Mouse (Mus musculus) olfactory bulb, adult 2 months (tissue): ENCODE data around the gene 1700001C02Rik. TPM values are rescaled to one million over a fixed set of nuclear protein-coding genes. Genes with fewer than 3 reads are reported as not detected.

ENCODE experiments used
- H3K27ac ChIP-seq: fragments of 200-500 bp; 2 replicates; pipeline ENCODE4 v1.5.1; 2012; ENCODE audit warnings: low read depth, low read length; ENCODE audit not compliant: insufficient read depth
- H3K4me1 ChIP-seq: fragments of 200-500 bp; 2 replicates; pipeline ENCODE4 v1.6.1; 2012; ENCODE audit warnings: low read length; ENCODE audit not compliant: control insufficient read depth, insufficient read depth
- H3K4me3 ChIP-seq: fragments of 200-500 bp; 2 replicates; pipeline ENCODE4 v1.5.1; 2012; ENCODE audit warnings: mild to moderate bottlenecking, low read depth, low read length, moderate library complexity; ENCODE audit not compliant: insufficient read depth
- CTCF ChIP-seq: fragments of 200-500 bp; IDR thresholded peaks from 2 replicates; pipeline ENCODE4 v1.5.1; 2012; ENCODE audit warnings: low read depth, mild to moderate bottlenecking, low read length, moderate library complexity; ENCODE audit not compliant: insufficient read depth
- POLR2A ChIP-seq: fragments of 200-500 bp; IDR thresholded peaks from 2 replicates; pipeline ENCODE4 v1.6.1; 2012; ENCODE audit warnings: mild to moderate bottlenecking, low read depth, low read length, moderate library complexity; ENCODE audit not compliant: insufficient read depth
- WGBS: fragments of 180-500 bp; shearing (Covaris S2); methylation state at CpG from one replicate; pipeline ENCODE4 v1.1.7; 2018; 5-methylcytosine and 5-hydroxymethylcytosine counted together
- polyA plus RNA-seq: library from polyadenylated mRNA; stranded (reverse); fragments of >200 nt; gene quantifications from 2 replicates; pipeline ENCODE4 v1.2.4, GENCODE M21; 2012; ENCODE audit warnings: low replicate concordance; ENCODE audit not compliant: missing spikeins, insufficient read depth, insufficient read length

1700001C02Rik gene
- polyA plus RNA-seq, 1 experiment, result not detected

GRCm38 (mm10) chr5:30456056-30456455 is 9.8 kb upstream of the 1700001C02Rik start:
- 63% methylated on average over 6 of the region's 6 CpGs for WGBS
- H3K4me1 ChIP-seq, result peaks cover 8% of the 10 kb centered on the region
- TF ChIP-seq CTCF (no peak), POLR2A (no peak)
- no peak overlapping the region for H3K4me3 ChIP-seq
- no peak overlapping the region for H3K27ac ChIP-seq

- WGBS, result 56% methylated on average over 4 of the region's 4 CpGs
- no peak overlapping the region for H3K4me3 ChIP-seq
- no peak overlapping the region for H3K27ac ChIP-seq
- TF ChIP-seq POLR2A, result no peak
- no peak for TF ChIP-seq CTCF
- H3K4me1 ChIP-seq, result peaks cover 21% of the 10 kb centered on the region
Observed at GRCm38 (mm10) chr5:30460155-30460554, 5.7 kb upstream of the 1700001C02Rik start.

- Histone ChIP-seq H3K27ac (no peak within 1 kb of the TSS), H3K4me3 (no peak within 1 kb of the TSS), H3K4me1 (peaks cover 29% of the 10 kb centered on the region)
- WGBS, result 6% methylated on average over 12 of the region's 12 CpGs
- TF ChIP-seq CTCF (no peak), POLR2A (no peak)
Observed at GRCm38 (mm10) chr5:30461821-30462220, 4.0 kb upstream of the 1700001C02Rik start, which contains the start of gene Otof. TSS of gene Otof (minus strand) at chr5:30461932.

- Histone ChIP-seq H3K4me1 (peaks cover 22% of the 10 kb centered on the region), H3K4me3 (no peak overlapping the region), H3K27ac (no peak overlapping the region)
- 45% methylated on average over 9 of the region's 9 CpGs for WGBS
- no peak for TF ChIP-seq POLR2A
- TF ChIP-seq CTCF, result no peak
Observed at GRCm38 (mm10) chr5:30466315-30466714, 468 bp downstream of the 1700001C02Rik start.

GRCm38 (mm10) chr5:30470454-30470853 is 4.6 kb downstream of the 1700001C02Rik start:
- Histone ChIP-seq H3K27ac (no peak overlapping the region), H3K4me1 (peaks cover 11% of the 10 kb centered on the region), H3K4me3 (no peak overlapping the region)
- TF ChIP-seq CTCF (no peak), POLR2A (no peak)
- 79% methylated on average over 6 of the region's 6 CpGs for whole genome bisulfite sequencing

GRCm38 (mm10) chr5:30472148-30472547 is 6.3 kb downstream of the 1700001C02Rik start:
- Histone ChIP-seq H3K4me1 (peaks cover 3% of the 10 kb centered on the region), H3K4me3 (no peak overlapping the region), H3K27ac (no peak overlapping the region)
- TF ChIP-seq CTCF (no peak), POLR2A (no peak)
- WGBS, result 87% methylated on average over 5 of the region's 5 CpGs

- Histone ChIP-seq H3K4me1 (no peaks in the 10 kb centered on the region; the same call in 1 of the 2 replicates), H3K27ac (no peak overlapping the region), H3K4me3 (no peak overlapping the region)
- TF ChIP-seq CTCF (peak; percentile 63), POLR2A (no peak)
- WGBS, result 30% methylated on average over 10 of the region's 10 CpGs
Observed at GRCm38 (mm10) chr5:30476534-30476933, 10.7 kb downstream of the 1700001C02Rik start.

- Histone ChIP-seq H3K4me1 (no peaks in the 10 kb centered on the region), H3K27ac (no peak overlapping the region), H3K4me3 (no peak overlapping the region)
- WGBS, result 18% methylated on average over 5 of the region's 5 CpGs
- TF ChIP-seq POLR2A (no peak), CTCF (peak; percentile 25; the same call in 1 of the 2 replicates)
Observed at GRCm38 (mm10) chr5:30482319-30482718, 16.5 kb downstream of the 1700001C02Rik start.

- H3K4me1 ChIP-seq, result no peaks in the 10 kb centered on the region
- no peak overlapping the region for H3K4me3 ChIP-seq
- 72% methylated on average over 8 of the region's 8 CpGs for WGBS
- TF ChIP-seq CTCF (no peak), POLR2A (no peak)
- no peak overlapping the region for H3K27ac ChIP-seq
Observed at GRCm38 (mm10) chr5:30483533-30483932, 17.7 kb downstream of the 1700001C02Rik start.

GRCm38 (mm10) chr5:30484591-30484990 is 18.7 kb downstream of the 1700001C02Rik start:
- Histone ChIP-seq H3K4me1 (no peaks in the 10 kb centered on the region), H3K4me3 (no peak overlapping the region), H3K27ac (no peak overlapping the region)
- 90% methylated on average over 5 of the region's 5 CpGs for whole genome bisulfite sequencing
- TF ChIP-seq CTCF, result no peak
- no peak for TF ChIP-seq POLR2A
